Comparison of ENCODE assay signal across 10 mouse cellular contexts in genomic region chr3:82636666-82637065, GRCm38 (mm10).
DNase-seq lines count a peak whose midpoint lies in the region; ATAC-seq and TF ChIP-seq lines count a peak whose summit lies in the region.
"Had no signal": no experiment of that assay in that cellular context is flagged by ENCODE, and none has a peak within 500 bp of the region (broad histone marks: within the 10 kb centered on the region; RNA-seq: fewer than 3 reads in every experiment).

No protein-coding gene starts in this region.

- WGBS in heart, embryonic 12.5 days: 4% methylated on average over 3 of the region's 3 CpGs
- WGBS in hindbrain, embryonic 11.5 days: 16% methylated on average over 3 of the region's 3 CpGs
- WGBS in limb, embryonic 14.5 days: 24% methylated on average over 3 of the region's 3 CpGs

- H3K9ac ChIP-seq in heart, embryonic 12.5 days: no peak overlapping the region
- H3K9ac ChIP-seq in hindbrain, embryonic 11.5 days (ENCODE audit: low read depth, low read length): no peak overlapping the region
- H3K9ac ChIP-seq in limb, embryonic 14.5 days (ENCODE audit: low read depth, low read length, severe bottlenecking): no peak overlapping the region
- H3K9ac ChIP-seq: midbrain, embryonic 12.5 days had no signal

- no peak for DNase-seq in heart, adult 11 months
- peak; percentile 40 for DNase-seq in embryo, embryonic 10.5 days (ENCODE audit: low spot score)
- DNase-seq in hindbrain, embryonic 11.5 days (ENCODE audit: low spot score): peak; percentile 8
- DNase-seq in limb, embryonic 14.5 days (ENCODE audit: low spot score): peak; percentile 39
- no peak for DNase-seq in cerebellum, postnatal 25 days

- no peaks in the 10 kb centered on the region for H3K9me3 ChIP-seq in heart, embryonic 12.5 days (replicated peaks)
- H3K9me3 ChIP-seq in hindbrain, embryonic 11.5 days (ENCODE audit: control insufficient read depth, low read length): no peaks in the 10 kb centered on the region
- H3K9me3 ChIP-seq in limb, embryonic 14.5 days (ENCODE audit: control insufficient read depth, low read length): no peaks in the 10 kb centered on the region
- H3K9me3 ChIP-seq: midbrain, embryonic 12.5 days had no signal

- H3K36me3 ChIP-seq in heart, embryonic 12.5 days: no peaks in the 10 kb centered on the region
- H3K36me3 ChIP-seq in hindbrain, embryonic 11.5 days (ENCODE audit: control insufficient read depth, insufficient read depth, low read length): no peaks in the 10 kb centered on the region
- no peaks in the 10 kb centered on the region for H3K36me3 ChIP-seq in limb, embryonic 14.5 days (ENCODE audit: control insufficient read depth, insufficient read depth, low read length)
- H3K36me3 ChIP-seq: midbrain, embryonic 12.5 days had no signal

- ATAC-seq in heart, embryonic 12.5 days (ENCODE audit: insufficient number of reproducible peaks, low FRiP score): peak; percentile 80
- peak; percentile 43; the same call in 1 of the 2 replicates for ATAC-seq in hindbrain, embryonic 11.5 days (ENCODE audit: low FRiP score)
- no peak for ATAC-seq in limb, embryonic 14.5 days (ENCODE audit: low FRiP score, low read depth)
- ATAC-seq in monocyte, adult 5-6 weeks (replicated peaks; ENCODE audit: insufficient number of reproducible peaks, low FRiP score, low TSS enrichment, poor library complexity, severe bottlenecking): no peak
- ATAC-seq in granulocyte monocyte progenitor cell, adult 5-6 weeks (replicated peaks; ENCODE audit: poor library complexity, severe bottlenecking): no peak

- H3K4me1 ChIP-seq in heart, embryonic 12.5 days (replicated peaks): peaks cover 7% of the 10 kb centered on the region
- no peaks in the 10 kb centered on the region for H3K4me1 ChIP-seq in hindbrain, embryonic 11.5 days (replicated peaks; ENCODE audit: control insufficient read depth, insufficient read depth, low read length)
- no peaks in the 10 kb centered on the region for H3K4me1 ChIP-seq in limb, embryonic 14.5 days (ENCODE audit: control insufficient read depth, insufficient read depth, low read length)
- H3K4me1 ChIP-seq: midbrain, embryonic 12.5 days had no signal

- TF ChIP-seq POLR2A in limb, embryonic 14.5 days (IDR thresholded peaks at IDR 0.05; ENCODE audit: borderline replicate concordance, extremely low read depth, insufficient read depth, insufficient read length): no peak

- H3K4me3 ChIP-seq in heart, embryonic 12.5 days: no peak overlapping the region
- H3K4me3 ChIP-seq in hindbrain, embryonic 11.5 days (ENCODE audit: low read depth, low read length): no peak overlapping the region
- H3K4me3 ChIP-seq in limb, embryonic 14.5 days (replicated peaks; ENCODE audit: low read length): no peak overlapping the region
- H3K4me3 ChIP-seq: midbrain, embryonic 12.5 days had no signal

- H3K27ac ChIP-seq in heart, embryonic 12.5 days (ENCODE audit: poor library complexity, severe bottlenecking): 0 out of 2 replicates have a peak overlapping the region, but pooled peaks have one; percentile 26
- H3K27ac ChIP-seq in hindbrain, embryonic 11.5 days (ENCODE audit: low read depth, low read length): no peak overlapping the region
- H3K27ac ChIP-seq in limb, embryonic 14.5 days (replicated peaks; ENCODE audit: low read depth, low read length): no peak overlapping the region
- H3K27ac ChIP-seq: midbrain, embryonic 12.5 days had no signal

- peak overlapping the region; percentile 19; the same call in 1 of the 2 replicates for H3K4me2 ChIP-seq in heart, embryonic 12.5 days
- no peak overlapping the region for H3K4me2 ChIP-seq in hindbrain, embryonic 11.5 days (replicated peaks; ENCODE audit: low read depth, low read length)
- no peak overlapping the region for H3K4me2 ChIP-seq in limb, embryonic 14.5 days (replicated peaks; ENCODE audit: low read depth, low read length, severe bottlenecking)
- H3K4me2 ChIP-seq: midbrain, embryonic 12.5 days had no signal

- no peaks in the 10 kb centered on the region for H3K27me3 ChIP-seq in heart, embryonic 12.5 days (replicated peaks)
- H3K27me3 ChIP-seq in hindbrain, embryonic 11.5 days (ENCODE audit: control insufficient read depth, insufficient read depth, low read length): no peaks in the 10 kb centered on the region
- H3K27me3 ChIP-seq in limb, embryonic 14.5 days (ENCODE audit: control insufficient read depth, insufficient read depth, low read length): no peaks in the 10 kb centered on the region
- H3K27me3 ChIP-seq: CH12.LX; midbrain, embryonic 12.5 days had no signal

Comparison
In these comparisons a context has a peak if more than half of its experiments do, and no peak if none do; other contexts are left out.
1. ATAC-seq: peak in heart, embryonic 12.5 days (single experiment) and hindbrain, embryonic 11.5 days (single experiment); none in limb, embryonic 14.5 days (single experiment), monocyte, adult 5-6 weeks (single experiment) and granulocyte monocyte progenitor cell, adult 5-6 weeks (single experiment).
2. DNase-seq: peak in embryo, embryonic 10.5 days (single experiment), hindbrain, embryonic 11.5 days (single experiment) and limb, embryonic 14.5 days (single experiment); none in heart, adult 11 months (single experiment) and cerebellum, postnatal 25 days (0 of 2).